Mouse (Mus musculus) retina, postnatal 1 day (tissue): ENCODE data around the gene Adamts10.

Experiments used
- DNase-seq: peaks from one replicate; pipeline ENCODE4 v3.0.0-alpha.2; 2012

Gene Adamts10

GRCm38 (mm10) chr17:33555223-33555855 is 31.3 kb downstream of the Adamts10 start, which contains the start of gene Myo1f:
Myo1f (plus strand) TSS chr17:33555707.
- DNase-seq, result no peak

- no peak for DNase-seq
Measured at GRCm38 (mm10) chr17:33557922-33558321, 33.9 kb downstream of the Adamts10 start.

- no peak for DNase-seq
Measured at GRCm38 (mm10) chr17:33563527-33564076, 39.6 kb downstream of the Adamts10 start.

DNA sequence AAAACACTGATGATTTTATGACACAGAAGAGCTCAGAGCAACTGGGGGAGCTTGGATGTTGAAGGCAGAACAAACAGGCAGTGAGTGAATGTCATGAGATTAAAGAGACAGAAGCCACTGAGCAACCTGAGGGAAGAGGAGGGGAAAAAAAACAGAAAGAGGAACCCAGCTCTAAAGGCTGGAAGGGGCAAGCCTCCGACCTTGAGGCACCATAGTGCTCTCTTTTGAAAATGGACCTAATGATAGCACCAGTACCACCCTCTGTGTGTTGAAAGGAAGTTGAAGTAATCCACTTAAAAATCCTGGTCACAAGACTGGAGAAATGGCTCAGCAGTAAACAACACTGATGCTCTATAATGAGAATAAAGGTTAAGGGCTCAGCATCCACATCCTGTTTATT is 40.6 kb downstream of the Adamts10 start:
- DNase-seq, result no peak

- no peak for DNase-seq
Measured at GRCm38 (mm10) chr17:33566182-33566581, 42.2 kb downstream of the Adamts10 start.

- no peak for DNase-seq
Measured at GRCm38 (mm10) chr17:33584061-33584460, 60.1 kb downstream of the Adamts10 start.

DNA sequence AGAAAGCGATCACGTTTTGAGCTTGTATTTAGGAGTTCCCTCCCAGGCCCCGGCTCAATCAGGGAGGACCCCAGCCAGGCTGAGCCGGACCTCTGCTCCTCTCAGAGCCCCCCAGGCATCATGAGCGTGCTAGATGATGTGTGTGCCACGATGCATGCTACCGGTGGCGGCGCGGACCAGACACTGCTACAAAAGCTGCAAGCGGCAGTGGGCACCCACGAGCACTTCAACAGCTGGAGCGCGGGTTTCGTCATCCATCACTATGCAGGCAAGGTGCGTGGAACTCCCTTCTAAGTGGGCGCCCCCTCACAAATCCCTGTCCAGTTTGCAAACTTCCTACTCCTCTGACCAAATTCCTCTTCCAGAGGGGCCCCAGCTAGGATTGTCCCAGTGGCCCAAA is 62.0 kb downstream of the Adamts10 start:
- no peak for DNase-seq

DNA sequence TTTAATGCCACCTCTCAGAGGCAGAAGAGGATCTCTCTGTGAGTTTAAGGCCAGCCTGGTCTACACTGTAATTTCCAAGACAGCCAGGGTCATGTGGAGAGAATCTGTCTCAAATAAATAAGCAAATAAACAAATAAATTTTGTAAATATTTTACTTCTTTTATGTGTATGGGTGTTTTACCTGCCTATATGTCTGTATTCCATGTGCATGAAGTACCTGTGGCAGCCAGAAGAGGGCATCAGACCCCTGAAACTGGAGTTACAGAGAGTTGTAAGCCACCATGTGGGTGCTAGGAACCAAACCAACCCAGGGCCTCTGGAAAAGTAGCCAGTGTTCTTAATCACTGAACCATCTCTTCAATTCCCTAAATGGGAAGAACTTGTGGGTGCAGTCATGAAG is 73.3 kb downstream of the Adamts10 start:
- no peak for DNase-seq

GRCm38 (mm10) chr17:33598506-33598905 is 74.5 kb downstream of the Adamts10 start:
- no peak for DNase-seq

DNA sequence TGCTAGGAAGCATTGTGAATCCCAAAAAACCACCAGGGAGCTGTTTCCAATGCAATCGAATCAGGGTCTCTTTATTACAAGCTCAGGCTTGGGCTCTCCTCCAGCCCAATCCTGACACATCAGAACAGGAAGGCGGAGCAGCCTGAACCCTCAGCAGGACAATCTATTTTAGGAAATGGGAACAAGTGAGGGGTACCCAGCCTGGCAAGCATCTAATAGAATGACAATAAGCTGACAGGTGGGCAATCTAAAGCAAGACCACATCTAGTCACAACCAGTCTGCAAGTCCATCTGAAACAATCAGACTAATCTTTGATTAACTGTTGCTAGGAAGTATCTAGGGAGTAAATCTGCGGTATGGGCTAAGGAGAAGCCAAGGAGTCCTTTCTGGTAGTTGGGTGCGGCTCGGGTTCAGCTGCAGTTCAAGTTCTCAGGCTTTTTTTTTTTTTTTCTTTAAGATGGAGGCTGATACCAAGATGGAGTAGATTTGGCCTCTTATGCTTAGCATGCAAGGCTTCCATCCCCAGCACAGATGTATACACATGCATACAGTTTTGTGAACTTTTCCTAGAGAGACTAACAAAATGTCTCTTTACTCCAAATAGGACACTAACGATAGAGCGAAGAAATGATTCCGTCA is 76.0 kb downstream of the Adamts10 start:
- no peak for DNase-seq

- DNase-seq, result no peak
Measured at GRCm38 (mm10) chr17:33600831-33601230, 76.8 kb downstream of the Adamts10 start.

DNA sequence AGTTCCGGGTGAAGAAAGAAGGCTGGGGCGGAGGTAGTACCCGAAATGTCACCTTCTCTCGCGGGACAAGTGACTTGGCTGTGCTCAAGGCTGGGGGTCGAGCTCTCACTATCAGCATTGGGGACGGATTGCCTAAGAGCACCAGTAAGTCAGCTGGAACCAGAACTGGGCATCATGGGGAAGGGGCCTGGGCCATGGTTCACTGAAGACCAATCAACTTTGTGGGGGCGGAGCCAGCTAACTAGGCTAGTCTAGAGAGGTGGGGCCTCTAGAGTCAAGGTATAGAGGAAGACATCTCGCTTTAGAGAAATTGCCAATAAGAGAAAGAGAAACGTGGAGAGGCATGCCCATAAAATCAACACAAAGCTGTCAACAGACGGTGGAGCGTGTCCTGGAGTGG is 77.9 kb downstream of the Adamts10 start:
- no peak for DNase-seq
